Mouse (Mus musculus): ENCODE measurements around the gene Cdc6. TPM values are rescaled to one million over a fixed set of nuclear protein-coding genes. Genes with fewer than 3 reads are reported as not detected.
A peak's percentile ranks its signal among the peaks of the same experiment; 100 is the strongest.
"Not testable (repeated sequence)": the region's sequence is repeated elsewhere in the genome, so short reads cannot be mapped to it uniquely, and the experiment has no call there.

The Cdc6 gene
- polyA plus RNA-seq, 1 experiment: 8.4 TPM

GRCm38 (mm10) chr11:98917428-98918005 lies 9.9 kb downstream of the Cdc6 start:
- DNase-seq: no peak
- no peak overlapping the region for H3K27ac ChIP-seq (ENCODE audit: control insufficient read depth, insufficient read depth, low read length)
- TF ChIP-seq CTCF (IDR thresholded peaks at IDR 0.05; ENCODE audit: borderline replicate concordance, control insufficient read depth, extremely low read depth, insufficient read depth, low read length, poor library complexity) (no peak), POLR2A (IDR thresholded peaks at IDR 0.05; ENCODE audit: control insufficient read depth, extremely low read depth, insufficient read depth, low read length, poor library complexity) (no peak)

DNA sequence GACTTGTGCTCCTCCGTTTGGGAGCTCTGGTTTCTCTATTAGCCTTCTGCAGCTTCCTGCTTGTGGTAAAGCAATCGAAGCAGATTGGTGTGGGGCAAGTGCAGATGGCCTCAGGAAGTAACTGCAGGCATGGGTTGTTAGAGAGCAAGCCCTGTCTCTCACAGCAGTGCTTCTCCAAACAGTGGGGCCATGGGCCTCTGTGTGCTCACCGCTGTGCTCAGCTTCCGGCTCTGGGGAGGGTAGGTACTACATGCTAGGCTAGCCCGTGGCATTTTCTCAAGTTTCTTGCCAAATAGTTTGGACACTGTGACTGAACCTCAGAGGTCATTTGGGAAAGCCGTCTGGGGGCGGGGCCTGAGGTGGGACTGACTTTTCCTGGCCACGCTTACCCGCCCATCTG lies 10.6 kb downstream of the Cdc6 start:
- WGBS: 32% methylated on average over 9 of the region's 9 CpGs
- DNase-seq: no peak
- peaks cover 32% of the 10 kb centered on the region for H3K36me3 ChIP-seq (ENCODE audit: control insufficient read depth, insufficient read depth, low read length)

More at GRCm38 (mm10) chr11:98917428-98918005, 9.9 kb downstream of the Cdc6 start:
- H3K36me3 ChIP-seq (ENCODE audit: control insufficient read depth, insufficient read depth, low read length): peaks cover 32% of the 10 kb centered on the region
- H3K4me3 ChIP-seq (ENCODE audit: control insufficient read depth, insufficient read depth, low read length): no peak overlapping the region
- WGBS: 58% methylated on average over 13 of the region's 13 CpGs
- peaks cover 14% of the 10 kb centered on the region for H3K4me1 ChIP-seq (replicated peaks; ENCODE audit: control insufficient read depth, insufficient read depth, low read length)
- no peaks in the 10 kb centered on the region for H3K27me3 ChIP-seq (ENCODE audit: control insufficient read depth, insufficient read depth, low read length)

DNA sequence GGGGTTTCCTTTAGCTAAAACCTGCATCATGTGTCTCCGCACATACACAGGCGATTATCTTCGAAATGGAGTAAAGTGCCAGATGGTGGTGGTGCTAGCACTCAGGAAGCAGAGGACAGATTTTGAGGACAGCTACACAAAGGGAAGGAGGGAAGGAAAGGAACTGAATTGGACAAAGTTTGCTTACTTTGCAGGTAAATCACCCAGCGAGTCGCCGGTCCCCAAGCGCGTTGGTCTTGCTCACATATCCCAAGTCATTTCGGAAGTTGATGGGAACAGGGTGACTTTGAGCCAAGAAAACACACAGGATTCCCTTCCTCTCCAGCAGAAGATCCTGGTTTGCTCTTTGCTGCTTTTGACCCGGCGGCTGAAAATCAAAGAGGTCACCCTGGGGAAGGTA lies 11.4 kb downstream of the Cdc6 start:
- TF ChIP-seq CTCF (IDR thresholded peaks at IDR 0.05; ENCODE audit: borderline replicate concordance, control insufficient read depth, extremely low read depth, insufficient read depth, low read length, poor library complexity): no peak

More for the DNA sequence above, 10.6 kb downstream of the Cdc6 start:
- no peaks in the 10 kb centered on the region for H3K27me3 ChIP-seq (ENCODE audit: control insufficient read depth, insufficient read depth, low read length)
- H3K4me3 ChIP-seq (ENCODE audit: control insufficient read depth, insufficient read depth, low read length): no peak overlapping the region
- no peak for TF ChIP-seq CTCF (IDR thresholded peaks at IDR 0.05; ENCODE audit: borderline replicate concordance, control insufficient read depth, extremely low read depth, insufficient read depth, low read length, poor library complexity)
- TF ChIP-seq POLR2A (IDR thresholded peaks at IDR 0.05; ENCODE audit: control insufficient read depth, extremely low read depth, insufficient read depth, low read length, poor library complexity): no peak
- peaks cover 14% of the 10 kb centered on the region for H3K4me1 ChIP-seq (replicated peaks; ENCODE audit: control insufficient read depth, insufficient read depth, low read length)
- H3K27ac ChIP-seq (ENCODE audit: control insufficient read depth, insufficient read depth, low read length): no peak overlapping the region

GRCm38 (mm10) chr11:98921813-98922212 lies 14.2 kb downstream of the Cdc6 start:
- H3K27ac ChIP-seq (ENCODE audit: control insufficient read depth, insufficient read depth, low read length); H3K4me3 ChIP-seq (ENCODE audit: control insufficient read depth, insufficient read depth, low read length); DNase-seq; H3K27me3 ChIP-seq (ENCODE audit: control insufficient read depth, insufficient read depth, low read length): not testable (repeated sequence)
- Histone ChIP-seq H3K36me3 (ENCODE audit: control insufficient read depth, insufficient read depth, low read length) (peaks cover 18% of the 10 kb centered on the region), H3K4me1 (replicated peaks; ENCODE audit: control insufficient read depth, insufficient read depth, low read length) (peaks cover 31% of the 10 kb centered on the region)
- 84% methylated on average over 15 of the region's 15 CpGs for WGBS

More for the DNA sequence above, 11.4 kb downstream of the Cdc6 start:
- no peak overlapping the region for H3K27ac ChIP-seq (ENCODE audit: control insufficient read depth, insufficient read depth, low read length)
- WGBS: 93% methylated on average over 11 of the region's 11 CpGs
- H3K36me3 ChIP-seq (ENCODE audit: control insufficient read depth, insufficient read depth, low read length): peaks cover 32% of the 10 kb centered on the region
- no peak for DNase-seq
- H3K27me3 ChIP-seq (ENCODE audit: control insufficient read depth, insufficient read depth, low read length): no peaks in the 10 kb centered on the region
- no peak overlapping the region for H3K4me3 ChIP-seq (ENCODE audit: control insufficient read depth, insufficient read depth, low read length)
- H3K4me1 ChIP-seq (replicated peaks; ENCODE audit: control insufficient read depth, insufficient read depth, low read length): peaks cover 14% of the 10 kb centered on the region

- peaks cover 29% of the 10 kb centered on the region for H3K4me1 ChIP-seq (replicated peaks; ENCODE audit: control insufficient read depth, insufficient read depth, low read length)
- H3K27me3 ChIP-seq (ENCODE audit: control insufficient read depth, insufficient read depth, low read length); H3K4me3 ChIP-seq (ENCODE audit: control insufficient read depth, insufficient read depth, low read length); H3K27ac ChIP-seq (ENCODE audit: control insufficient read depth, insufficient read depth, low read length): not testable (repeated sequence)
- peak; percentile 70; the same call in 1 of the 2 replicates for TF ChIP-seq CTCF (IDR thresholded peaks at IDR 0.05; ENCODE audit: borderline replicate concordance, control insufficient read depth, extremely low read depth, insufficient read depth, low read length, poor library complexity)
- H3K36me3 ChIP-seq (ENCODE audit: control insufficient read depth, insufficient read depth, low read length): peaks cover 13% of the 10 kb centered on the region; the same call in 1 of the 2 replicates
- peak; percentile 70 for DNase-seq
- 62% methylated on average over 10 of the region's 10 CpGs for whole genome bisulfite sequencing
Measured at GRCm38 (mm10) chr11:98922307-98922706, 14.7 kb downstream of the Cdc6 start.

- not testable (repeated sequence) for H3K27me3 ChIP-seq (ENCODE audit: control insufficient read depth, insufficient read depth, low read length); H3K27ac ChIP-seq (ENCODE audit: control insufficient read depth, insufficient read depth, low read length); DNase-seq; H3K4me3 ChIP-seq (ENCODE audit: control insufficient read depth, insufficient read depth, low read length)
- peaks cover 30% of the 10 kb centered on the region for H3K4me1 ChIP-seq (replicated peaks; ENCODE audit: control insufficient read depth, insufficient read depth, low read length)
- 84% methylated on average over 16 of the region's 16 CpGs for WGBS
- peaks cover 10% of the 10 kb centered on the region; the same call in 1 of the 2 replicates for H3K36me3 ChIP-seq (ENCODE audit: control insufficient read depth, insufficient read depth, low read length)
Measured at GRCm38 (mm10) chr11:98922851-98923711, 15.5 kb downstream of the Cdc6 start.
